Mouse (Mus musculus): ENCODE measurements at regions not wholly inside any gene's neighbourhood (a gene's known extent, or its start where the extent isn't known, plus 50 kb on each side); places are given as distances from the start of the nearest gene placed in this dataset.

DNA sequence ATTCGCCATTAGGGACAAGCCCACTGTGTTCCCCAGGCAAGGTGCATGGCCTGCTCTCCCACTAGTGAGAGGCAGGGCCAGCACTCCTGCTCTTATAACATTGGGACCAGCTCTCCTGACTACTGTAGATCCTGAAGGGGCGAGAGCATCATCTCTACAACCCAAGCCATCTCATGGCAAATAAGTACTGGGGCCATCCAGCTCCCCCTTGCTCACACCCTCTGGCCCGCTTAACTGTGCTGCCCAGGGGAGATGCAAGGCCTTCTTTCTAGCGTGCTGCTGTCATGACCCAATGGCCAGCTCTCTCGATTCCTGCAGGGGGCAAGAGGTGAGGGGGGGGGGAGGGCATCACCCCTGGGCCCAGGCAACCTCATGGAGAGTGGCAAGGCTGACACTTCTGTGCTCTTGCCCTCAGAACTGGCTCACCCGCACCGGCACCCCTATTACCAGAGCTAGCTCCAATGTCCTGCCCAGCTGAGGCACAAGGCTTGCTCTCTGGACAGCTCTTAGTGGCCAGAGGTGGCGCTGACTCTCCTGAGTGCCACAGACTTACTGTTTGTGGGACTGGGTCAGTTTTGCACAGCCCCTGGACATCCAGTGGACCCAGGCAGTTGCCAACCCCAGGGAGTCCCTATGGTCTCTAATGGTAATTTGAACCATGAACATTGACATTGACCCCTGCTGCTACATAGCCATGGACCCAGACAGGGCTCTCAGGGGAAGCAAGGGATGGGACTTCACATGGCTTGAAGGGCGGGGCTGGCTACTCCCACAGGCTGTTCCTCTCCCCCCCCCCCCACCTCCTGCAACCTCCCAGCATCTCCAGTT, 448.2 kb downstream of the Tdrd3 start:
- no peak for DNase-seq (ENCODE audit: low spot score in 2 of 2)

DNA sequence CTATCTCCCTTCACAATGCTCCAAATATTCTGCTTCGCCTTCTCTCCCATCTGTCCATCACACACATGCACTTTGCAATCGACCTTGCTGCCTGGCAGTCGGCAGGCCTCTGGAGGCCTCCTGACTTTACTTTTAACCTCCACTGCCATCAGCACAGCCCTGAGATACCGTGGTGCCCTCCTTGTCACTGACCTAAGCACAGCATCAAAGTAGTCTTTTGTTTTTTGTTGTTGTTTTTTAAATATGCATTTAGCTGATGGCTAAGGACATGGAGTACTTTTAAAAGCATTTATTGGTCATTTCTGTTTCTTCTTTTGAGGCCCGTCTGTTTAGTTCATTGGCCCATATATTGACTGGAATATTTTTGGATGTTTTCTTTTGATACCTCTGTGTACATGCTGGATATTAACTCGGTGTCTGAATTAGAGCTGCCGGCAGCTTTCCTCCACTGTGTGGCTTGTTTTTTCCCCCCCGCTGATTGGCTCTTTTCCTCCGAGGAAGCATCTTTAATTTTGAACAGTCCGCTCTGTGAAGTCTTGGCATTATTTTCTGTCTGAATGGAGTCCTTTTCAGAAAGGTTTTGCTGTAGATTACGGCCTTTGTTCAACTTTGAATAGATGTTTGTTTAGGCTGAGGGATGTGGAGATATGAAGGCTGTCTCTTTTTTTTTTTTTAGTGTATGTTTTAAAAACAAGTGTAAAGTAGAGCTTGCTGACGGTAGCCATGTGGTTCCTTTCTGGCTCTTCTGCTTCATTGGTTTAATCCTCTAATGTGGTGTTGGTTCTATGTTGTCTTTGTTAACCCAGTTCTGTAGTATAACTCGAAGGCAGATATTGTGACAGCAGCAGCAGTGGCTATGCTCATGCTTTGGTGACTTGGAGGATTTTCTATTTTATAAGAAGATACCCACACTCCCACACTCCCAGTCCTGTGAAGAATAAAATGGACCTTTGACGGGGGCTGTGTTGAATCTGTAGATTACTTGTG, 449.1 kb downstream of the Tdrd3 start:
- DNase-seq (ENCODE audit: low spot score in 2 of 2), result no peak

DNA sequence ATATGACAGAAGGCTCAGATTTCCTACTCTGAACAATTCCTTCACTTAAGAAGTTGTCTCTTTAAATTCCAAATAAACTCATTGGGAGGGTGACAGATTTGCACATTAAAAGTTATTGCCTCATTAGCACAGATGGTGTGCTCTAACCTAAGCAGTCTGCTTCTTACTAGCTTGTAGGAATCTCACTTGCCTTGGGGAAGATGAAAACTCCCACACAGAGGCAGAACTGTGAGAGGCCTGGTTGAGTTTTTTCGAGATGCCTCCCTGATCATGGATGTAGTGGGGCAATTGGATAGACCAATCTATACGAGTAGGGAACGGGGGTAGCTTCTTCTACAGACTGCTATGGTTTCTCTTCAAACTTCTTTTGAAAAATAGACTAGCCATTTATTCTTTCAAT, 485.3 kb downstream of the Tdrd3 start:
- no peak for DNase-seq (ENCODE audit: low spot score in 2 of 2)

DNA sequence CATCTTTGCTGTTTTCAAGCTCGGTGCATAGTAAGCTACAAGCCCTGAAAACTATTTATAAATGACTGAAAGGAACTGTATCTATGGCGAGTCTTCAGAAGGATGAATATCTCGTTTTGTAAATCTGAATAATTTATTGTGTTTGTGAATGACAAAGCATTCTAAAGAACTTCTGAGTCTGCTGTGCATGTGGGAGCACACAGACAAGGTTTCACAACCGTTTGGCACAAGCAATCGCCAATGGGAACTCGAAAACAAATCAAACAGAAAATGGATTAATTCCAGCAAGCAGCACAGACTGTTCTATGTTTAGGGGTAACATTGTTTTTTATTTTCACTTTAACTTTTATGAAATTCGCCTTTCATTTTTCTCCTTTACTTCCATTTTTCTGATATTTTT, 486.0 kb downstream of the Tdrd3 start:
- DNase-seq (ENCODE audit: low spot score in 2 of 2), result no peak

Data from left cerebral cortex, adult 18-20 months (tissue).